ENCODE assay signal across 14 mouse cellular contexts in the genomic region with DNA sequence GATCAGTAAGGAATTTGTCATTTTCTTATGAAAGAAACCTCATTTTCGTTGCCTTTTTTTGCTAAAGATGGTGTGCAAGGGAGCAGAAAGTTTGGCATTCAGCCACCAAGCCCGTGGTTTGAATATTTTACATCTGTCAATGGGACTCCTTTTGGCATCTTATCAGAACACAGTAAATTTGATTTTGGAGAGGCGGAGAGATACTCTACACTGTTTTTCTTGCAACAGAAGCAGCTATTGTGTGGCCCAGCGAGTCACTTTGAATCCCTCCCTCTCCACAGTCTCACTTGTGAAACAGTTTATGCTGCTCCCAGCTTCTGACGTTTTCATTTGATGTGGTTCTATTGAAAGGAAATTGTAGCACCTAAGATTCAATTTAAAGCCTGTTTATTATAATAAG.
DNase-seq lines count a peak whose midpoint lies in the region; ATAC-seq lines count a peak whose summit lies in the region.
"Had no signal": no experiment of that assay in that cellular context is flagged by ENCODE, and none has a peak within 500 bp of the region (broad histone marks: within the 10 kb centered on the region; RNA-seq: fewer than 3 reads in every experiment).

No protein-coding gene starts in this region.

- no peak overlapping the region for H3K4me3 ChIP-seq in embryonic facial prominence, embryonic 14.5 days (ENCODE audit: low read depth, low read length)
- no peak overlapping the region for H3K4me3 ChIP-seq in embryonic facial prominence, embryonic 10.5 days
- H3K4me3 ChIP-seq in midbrain, embryonic 14.5 days (replicated peaks; ENCODE audit: low read depth, low read length) = no peak overlapping the region
- H3K4me3 ChIP-seq in midbrain, embryonic 10.5 days = no peak overlapping the region
- H3K4me3 ChIP-seq in midbrain, embryonic 15.5 days = no peak overlapping the region
- H3K4me3 ChIP-seq: embryonic facial prominence, embryonic 13.5 days; liver, embryonic 15.5 days; midbrain, embryonic 12.5 days; neural tube, embryonic 15.5 days had no signal

- no peak overlapping the region for H3K27ac ChIP-seq in embryonic facial prominence, embryonic 14.5 days (replicated peaks; ENCODE audit: low read depth, low read length)
- H3K27ac ChIP-seq in embryonic facial prominence, embryonic 10.5 days (replicated peaks) = no peak overlapping the region
- peak overlapping the region; percentile 14; the same call in 1 of the 2 replicates for H3K27ac ChIP-seq in midbrain, embryonic 14.5 days (replicated peaks; ENCODE audit: low read depth, low read length)
- no peak overlapping the region for H3K27ac ChIP-seq in midbrain, embryonic 10.5 days (replicated peaks)
- peak overlapping the region; percentile 6; the same call in 1 of the 2 replicates for H3K27ac ChIP-seq in midbrain, embryonic 15.5 days
- H3K27ac ChIP-seq: embryonic facial prominence, embryonic 13.5 days; liver, embryonic 15.5 days; midbrain, embryonic 12.5 days; neural tube, embryonic 15.5 days had no signal

- H3K9me3 ChIP-seq in embryonic facial prominence, embryonic 14.5 days (ENCODE audit: control insufficient read depth, low read length) = no peaks in the 10 kb centered on the region
- peaks cover 4% of the 10 kb centered on the region; the same call in 1 of the 2 replicates for H3K9me3 ChIP-seq in embryonic facial prominence, embryonic 10.5 days
- peaks cover 3% of the 10 kb centered on the region; the same call in 1 of the 2 replicates for H3K9me3 ChIP-seq in midbrain, embryonic 14.5 days (ENCODE audit: control insufficient read depth, low read length)
- 0 out of 2 replicates have a peak, but pooled peaks cover 7% of the 10 kb centered on the region for H3K9me3 ChIP-seq in midbrain, embryonic 10.5 days (replicated peaks)
- H3K9me3 ChIP-seq in midbrain, embryonic 15.5 days = no peaks in the 10 kb centered on the region
- H3K9me3 ChIP-seq: liver, embryonic 15.5 days; neural tube, embryonic 15.5 days had no signal

- peaks cover 9% of the 10 kb centered on the region; the same call in 1 of the 2 replicates for H3K4me1 ChIP-seq in embryonic facial prominence, embryonic 14.5 days (ENCODE audit: control insufficient read depth, insufficient read depth, low read length)
- H3K4me1 ChIP-seq in embryonic facial prominence, embryonic 10.5 days = no peaks in the 10 kb centered on the region
- H3K4me1 ChIP-seq in midbrain, embryonic 14.5 days (ENCODE audit: control insufficient read depth, insufficient read depth, low read length) = peaks cover 5% of the 10 kb centered on the region; the same call in 1 of the 2 replicates
- no peaks in the 10 kb centered on the region for H3K4me1 ChIP-seq in midbrain, embryonic 10.5 days
- peaks cover 10% of the 10 kb centered on the region for H3K4me1 ChIP-seq in midbrain, embryonic 15.5 days
- H3K4me1 ChIP-seq: liver, embryonic 15.5 days; midbrain, embryonic 12.5 days had no signal

- no peak overlapping the region for H3K9ac ChIP-seq in embryonic facial prominence, embryonic 14.5 days (ENCODE audit: low read depth, low read length)
- no peak overlapping the region for H3K9ac ChIP-seq in midbrain, embryonic 14.5 days (replicated peaks; ENCODE audit: low read length)
- H3K9ac ChIP-seq in midbrain, embryonic 15.5 days = no peak overlapping the region
- H3K9ac ChIP-seq: embryonic facial prominence, embryonic 13.5 days; liver, embryonic 15.5 days; midbrain, embryonic 12.5 days; neural tube, embryonic 15.5 days had no signal

- peak overlapping the region; percentile 7; the same call in 1 of the 2 replicates for H3K4me2 ChIP-seq in embryonic facial prominence, embryonic 14.5 days (ENCODE audit: low read depth, low read length)
- no peak overlapping the region for H3K4me2 ChIP-seq in midbrain, embryonic 14.5 days (ENCODE audit: low read length)
- H3K4me2 ChIP-seq in midbrain, embryonic 15.5 days = no peak overlapping the region
- H3K4me2 ChIP-seq: embryonic facial prominence, embryonic 13.5 days; liver, embryonic 15.5 days; midbrain, embryonic 12.5 days; neural tube, embryonic 15.5 days had no signal

- DNase-seq in embryonic facial prominence, embryonic 14.5 days (ENCODE audit: low spot score) = peak; percentile 73
- no peak for DNase-seq in embryonic facial prominence, embryonic 10.5 days (ENCODE audit: low spot score)
- DNase-seq in kidney, postnatal 10 days = peak; percentile 13
- DNase-seq in kidney, adult 8-10 months = no peak
- DNase-seq in midbrain, embryonic 14.5 days = peak; percentile 62
- DNase-seq in midbrain, embryonic 10.5 days (ENCODE audit: low spot score) = no peak
- no peak for DNase-seq in frontal cortex, postnatal 10 days (ENCODE audit: low spot score in 2 of 2)
- DNase-seq: kidney, postnatal 36 days; thymus, postnatal 36 days had no signal

- no peaks in the 10 kb centered on the region for H3K27me3 ChIP-seq in embryonic facial prominence, embryonic 14.5 days (replicated peaks; ENCODE audit: control insufficient read depth, insufficient read depth, low read length)
- no peaks in the 10 kb centered on the region for H3K27me3 ChIP-seq in embryonic facial prominence, embryonic 10.5 days (replicated peaks; ENCODE audit: low read depth, poor library complexity, severe bottlenecking)
- H3K27me3 ChIP-seq in midbrain, embryonic 14.5 days (ENCODE audit: control insufficient read depth, insufficient read depth, low read length) = no peaks in the 10 kb centered on the region
- no peaks in the 10 kb centered on the region for H3K27me3 ChIP-seq in midbrain, embryonic 10.5 days (ENCODE audit: low read depth, poor library complexity, severe bottlenecking)
- no peaks in the 10 kb centered on the region for H3K27me3 ChIP-seq in midbrain, embryonic 15.5 days (replicated peaks)
- H3K27me3 ChIP-seq: embryonic facial prominence, embryonic 13.5 days; liver, embryonic 15.5 days; midbrain, embryonic 12.5 days; neural tube, embryonic 15.5 days had no signal

- 24% methylated on average over 5 of the region's 5 CpGs for WGBS in embryonic facial prominence, embryonic 14.5 days
- 53% methylated on average over 5 of the region's 5 CpGs for WGBS in embryonic facial prominence, embryonic 10.5 days
- 36% methylated on average over 5 of the region's 5 CpGs for WGBS in midbrain, embryonic 14.5 days
- 66% methylated on average over 5 of the region's 5 CpGs for WGBS in midbrain, embryonic 10.5 days
- 25% methylated on average over 5 of the region's 5 CpGs for WGBS in midbrain, embryonic 15.5 days

- H3K36me3 ChIP-seq in embryonic facial prominence, embryonic 14.5 days (ENCODE audit: control insufficient read depth, insufficient read depth, low read length) = no peaks in the 10 kb centered on the region
- no peaks in the 10 kb centered on the region for H3K36me3 ChIP-seq in embryonic facial prominence, embryonic 10.5 days (replicated peaks)
- H3K36me3 ChIP-seq in midbrain, embryonic 14.5 days (ENCODE audit: control insufficient read depth, insufficient read depth, low read length) = no peaks in the 10 kb centered on the region
- H3K36me3 ChIP-seq in midbrain, embryonic 10.5 days = no peaks in the 10 kb centered on the region
- H3K36me3 ChIP-seq in midbrain, embryonic 15.5 days (replicated peaks) = no peaks in the 10 kb centered on the region
- H3K36me3 ChIP-seq: embryonic facial prominence, embryonic 13.5 days; liver, embryonic 15.5 days; midbrain, embryonic 12.5 days; neural tube, embryonic 15.5 days had no signal

- no peak for ATAC-seq in embryonic facial prominence, embryonic 14.5 days (ENCODE audit: low read depth)
- no peak for ATAC-seq in midbrain, embryonic 14.5 days (ENCODE audit: low FRiP score, low TSS enrichment)
- ATAC-seq in midbrain, embryonic 15.5 days (replicated peaks) = peak; percentile 63; the same call in 1 of the 2 replicates

Comparison
In these comparisons a context has a peak if more than half of its experiments do, and no peak if none do; other contexts are left out.
1. DNase-seq: peak in embryonic facial prominence, embryonic 14.5 days (single experiment), kidney, postnatal 10 days (single experiment) and midbrain, embryonic 14.5 days (single experiment); none in embryonic facial prominence, embryonic 10.5 days (single experiment), kidney, adult 8-10 months (0 of 2), midbrain, embryonic 10.5 days (single experiment) and frontal cortex, postnatal 10 days (0 of 2).
2. H3K27ac ChIP-seq: peak in midbrain, embryonic 14.5 days (single experiment) and midbrain, embryonic 15.5 days (single experiment); none in embryonic facial prominence, embryonic 14.5 days (single experiment), embryonic facial prominence, embryonic 10.5 days (single experiment) and midbrain, embryonic 10.5 days (single experiment).